In the genomic region with DNA sequence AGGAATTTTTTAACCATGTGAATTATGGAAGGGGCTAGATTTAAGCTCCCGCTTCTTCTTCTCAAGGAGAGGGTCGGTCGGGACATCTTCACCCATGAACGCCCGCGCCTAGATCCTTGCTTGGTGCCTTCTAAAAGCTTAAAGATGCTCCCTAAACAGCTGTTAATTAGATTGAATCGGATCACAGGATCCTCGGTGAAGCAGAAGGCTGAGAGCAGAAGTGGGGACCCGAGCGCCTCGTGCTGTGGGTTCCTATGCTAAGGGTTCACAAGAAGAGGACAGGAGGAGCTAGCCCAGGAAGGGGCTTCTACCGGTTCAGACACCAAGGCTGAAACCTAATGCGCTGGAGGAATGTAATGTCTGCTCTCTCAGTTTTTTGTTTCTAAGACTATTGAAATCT, we compare ENCODE assay signal across 10 mouse cellular contexts. TPM values are rescaled to one million over a fixed set of nuclear protein-coding genes. Genes with fewer than 3 reads are reported as not detected.
DNase-seq lines count a peak whose midpoint lies in the region; ATAC-seq and TF ChIP-seq lines count a peak whose summit lies in the region.
"Had no signal": no experiment of that assay in that cellular context is flagged by ENCODE, and none has a peak within 500 bp of the region (broad histone marks: within the 10 kb centered on the region; RNA-seq: fewer than 3 reads in every experiment).

No protein-coding gene starts in this region.

- peak; percentile 5; the same call in 1 of the 2 replicates for ATAC-seq in hindbrain, postnatal 0 days
- ATAC-seq in neural tube, embryonic 12.5 days (ENCODE audit: low FRiP score, low read depth), result no peak
- ATAC-seq: Patski had no signal

- H3K4me1 ChIP-seq in forebrain, embryonic 10.5 days, result peaks cover 21% of the 10 kb centered on the region
- H3K4me1 ChIP-seq in hindbrain, postnatal 0 days (ENCODE audit: insufficient read depth, low read length), result peaks cover 6% of the 10 kb centered on the region
- H3K4me1 ChIP-seq in neural tube, embryonic 12.5 days, result peaks cover 23% of the 10 kb centered on the region

- H3K36me3 ChIP-seq in forebrain, embryonic 10.5 days (replicated peaks), result no peaks in the 10 kb centered on the region
- no peaks in the 10 kb centered on the region for H3K36me3 ChIP-seq in hindbrain, postnatal 0 days (ENCODE audit: insufficient read depth, low read length)
- no peaks in the 10 kb centered on the region for H3K36me3 ChIP-seq in neural tube, embryonic 12.5 days

- H3K27ac ChIP-seq in layer of hippocampus, adult 2 months, result peak overlapping the region; percentile 95
- H3K27ac ChIP-seq in forebrain, embryonic 10.5 days, result no peak overlapping the region
- H3K27ac ChIP-seq in hindbrain, postnatal 0 days, result peak overlapping the region; percentile 37; the same call in 1 of the 2 replicates
- no peak overlapping the region for H3K27ac ChIP-seq in neural tube, embryonic 12.5 days
- H3K27ac ChIP-seq: macrophage had no signal

- H3K9me3 ChIP-seq in forebrain, embryonic 10.5 days, result no peaks in the 10 kb centered on the region
- no peaks in the 10 kb centered on the region; the same call in 1 of the 2 replicates for H3K9me3 ChIP-seq in hindbrain, postnatal 0 days (ENCODE audit: low read length)
- H3K9me3 ChIP-seq in neural tube, embryonic 12.5 days, result no peaks in the 10 kb centered on the region

- H3K4me2 ChIP-seq in hindbrain, postnatal 0 days (ENCODE audit: low read depth, low read length), result peak overlapping the region; percentile 83
- peak overlapping the region; percentile 91 for H3K4me2 ChIP-seq in neural tube, embryonic 12.5 days (replicated peaks)

- H3K9ac ChIP-seq in hindbrain, postnatal 0 days (replicated peaks; ENCODE audit: low read length), result peak overlapping the region; percentile 75
- peak overlapping the region; percentile 84; the same call in 1 of the 2 replicates for H3K9ac ChIP-seq in neural tube, embryonic 12.5 days

- no peak for TF ChIP-seq CTCF in layer of hippocampus, adult 2 months (conservative IDR thresholded peaks at IDR 0.05)
- no peak for TF ChIP-seq CTCF in hindbrain, postnatal 0 days (IDR thresholded peaks at IDR 0.05; ENCODE audit: low read depth)

- no peak for DNase-seq in layer of hippocampus, adult 2 months (ENCODE audit: low spot score in 2 of 2)
- no peak for DNase-seq in layer of hippocampus, postnatal 25 days (ENCODE audit: extremely low spot score in 1 of 2, low spot score in 1 of 2)
- DNase-seq in forebrain, embryonic 10.5 days (ENCODE audit: extremely low spot score, low spot score), result no peak
- DNase-seq in hindbrain, postnatal 0 days (ENCODE audit: low spot score), result no peak
- no peak for DNase-seq in ovary, postnatal 14 days (ENCODE audit: low spot score)
- DNase-seq in embryo, embryonic 9.5 days (ENCODE audit: extremely low spot score), result no peak
- no peak for DNase-seq in kidney, adult 11 months

- WGBS in forebrain, embryonic 10.5 days, result 8% methylated on average over 13 of the region's 13 CpGs
- WGBS in hindbrain, postnatal 0 days, result 6% methylated on average over 13 of the region's 13 CpGs
- WGBS in neural tube, embryonic 12.5 days, result 9% methylated on average over 13 of the region's 13 CpGs

- peaks cover 64% of the 10 kb centered on the region for H3K27me3 ChIP-seq in forebrain, embryonic 10.5 days (ENCODE audit: poor library complexity, severe bottlenecking)
- no peaks in the 10 kb centered on the region for H3K27me3 ChIP-seq in hindbrain, postnatal 0 days (ENCODE audit: insufficient read depth, low read length)
- H3K27me3 ChIP-seq in neural tube, embryonic 12.5 days (replicated peaks), result peaks cover 15% of the 10 kb centered on the region

- H3K4me3 ChIP-seq in layer of hippocampus, adult 2 months, result peak overlapping the region; percentile 84
- peak overlapping the region; percentile 77 for H3K4me3 ChIP-seq in forebrain, embryonic 10.5 days
- peak overlapping the region; percentile 84 for H3K4me3 ChIP-seq in hindbrain, postnatal 0 days (ENCODE audit: low read length)
- H3K4me3 ChIP-seq in neural tube, embryonic 12.5 days, result peak overlapping the region; percentile 70

RNA-seq across cellular contexts. Expression of gene Dgki, which starts 0.5 kb away (rescaled TPM):
- total RNA-seq in layer of hippocampus, adult 2 months (2021), result 10 to 100 TPM; 88.6 to 89.5 TPM
- 10 to 100 TPM; 71.2 to 81.8 TPM for total RNA-seq in layer of hippocampus, postnatal 25 days (2021)
- 0.38 and 1.0 TPM in 2 replicates for polyA plus RNA-seq in forebrain, embryonic 10.5 days (2016; fragmentation: Nextera tagmentation; extraction: Ambion mirVana)
- total RNA-seq in hindbrain, postnatal 0 days (2014; rRNA removed), result 20.1 and 22.3 TPM in 2 replicates
- polyA plus RNA-seq in hindbrain, postnatal 0 days (2015; fragmentation: Nextera tagmentation; extraction: Ambion mirVana), result 4.4 and 4.5 TPM in 2 replicates
- 4.3 and 4.9 TPM in 2 replicates for polyA plus RNA-seq in neural tube, embryonic 12.5 days (2016; fragmentation: Nextera tagmentation; extraction: Ambion mirVana)

Comparison
In these comparisons a context has a peak if more than half of its experiments do, and no peak if none do; other contexts are left out.
1. H3K27ac ChIP-seq: peak in layer of hippocampus, adult 2 months (single experiment) and hindbrain, postnatal 0 days (single experiment); none in forebrain, embryonic 10.5 days (single experiment) and neural tube, embryonic 12.5 days (single experiment).
2. Peak in every context shown above with its lines, with median percentiles within 50 percentile points of each other: H3K4me3 ChIP-seq.